Mouse (Mus musculus): Measurements from ENCODE around the gene Nrgn. TPM values are rescaled to one million over a fixed set of nuclear protein-coding genes. Genes with fewer than 3 reads are reported as not detected.
A peak's percentile ranks its signal among the peaks of the same experiment; 100 is the strongest.

Nrgn gene
- polyA plus RNA-seq, 1 experiment from 2014 or later = 2.6 TPM

- no peaks in the 10 kb centered on the region for H3K36me3 ChIP-seq
- H3K9me3 ChIP-seq = no peaks in the 10 kb centered on the region
- H3K27ac ChIP-seq = no peak overlapping the region
- WGBS = 76% methylated on average over 1 of the region's 1 CpGs
- no peak for DNase-seq (ENCODE audit: low spot score)
- peaks cover 26% of the 10 kb centered on the region for H3K4me1 ChIP-seq (replicated peaks)
- H3K4me3 ChIP-seq = no peak overlapping the region
- peaks cover 100% of the 10 kb centered on the region for H3K27me3 ChIP-seq (ENCODE audit: insufficient read depth, poor library complexity, severe bottlenecking)
These were observed 5.8 kb downstream of the Nrgn start for GRCm38 (mm10) chr9:37546889-37547288.

- no peaks in the 10 kb centered on the region for H3K9me3 ChIP-seq
- H3K27me3 ChIP-seq (ENCODE audit: insufficient read depth, poor library complexity, severe bottlenecking) = peaks cover 100% of the 10 kb centered on the region
- DNase-seq (ENCODE audit: low spot score) = no peak
- peaks cover 23% of the 10 kb centered on the region for H3K4me1 ChIP-seq (replicated peaks)
- H3K27ac ChIP-seq = no peak overlapping the region
- peak overlapping the region; percentile 30 for H3K4me3 ChIP-seq
- no peaks in the 10 kb centered on the region for H3K36me3 ChIP-seq
- 7% methylated on average over 27 of the region's 27 CpGs for WGBS
These were observed 6.8 kb downstream of the Nrgn start for GRCm38 (mm10) chr9:37545847-37546452.

GRCm38 (mm10) chr9:37545166-37545610 lies 7.5 kb downstream of the Nrgn start:
- Histone ChIP-seq H3K4me3 (peak overlapping the region; percentile 46), H3K27me3 (ENCODE audit: insufficient read depth, poor library complexity, severe bottlenecking) (peaks cover 98% of the 10 kb centered on the region), H3K27ac (no peak overlapping the region), H3K36me3 (no peaks in the 10 kb centered on the region), H3K9me3 (no peaks in the 10 kb centered on the region), H3K4me1 (replicated peaks) (peaks cover 23% of the 10 kb centered on the region)
- WGBS = 2% methylated on average over 17 of the region's 17 CpGs
- DNase-seq (ENCODE audit: low spot score) = peak; percentile 27

GRCm38 (mm10) chr9:37544447-37545165 lies 8.1 kb downstream of the Nrgn start:
- WGBS = under 1% methylated on average over 29 of the region's 29 CpGs
- H3K27me3 ChIP-seq (ENCODE audit: insufficient read depth, poor library complexity, severe bottlenecking) = peaks cover 98% of the 10 kb centered on the region
- no peaks in the 10 kb centered on the region for H3K36me3 ChIP-seq
- DNase-seq (ENCODE audit: low spot score) = peak; percentile 58
- H3K4me1 ChIP-seq (replicated peaks) = peaks cover 23% of the 10 kb centered on the region
- no peaks in the 10 kb centered on the region for H3K9me3 ChIP-seq
- H3K27ac ChIP-seq = no peak overlapping the region
- H3K4me3 ChIP-seq = peak overlapping the region; percentile 46

GRCm38 (mm10) chr9:37543869-37544440 lies 8.7 kb downstream of the Nrgn start:
- Histone ChIP-seq H3K27ac (no peak overlapping the region), H3K27me3 (ENCODE audit: insufficient read depth, poor library complexity, severe bottlenecking) (peaks cover 98% of the 10 kb centered on the region), H3K4me1 (replicated peaks) (peaks cover 28% of the 10 kb centered on the region), H3K36me3 (no peaks in the 10 kb centered on the region), H3K4me3 (peak overlapping the region; percentile 46), H3K9me3 (no peaks in the 10 kb centered on the region)
- WGBS = 23% methylated on average over 12 of the region's 12 CpGs
- DNase-seq (ENCODE audit: low spot score) = no peak

GRCm38 (mm10) chr9:37541851-37542642 lies 10.7 kb downstream of the Nrgn start:
- H3K4me3 ChIP-seq = no peak overlapping the region
- DNase-seq (ENCODE audit: low spot score) = no peak
- 75% methylated on average over 7 of the region's 7 CpGs for WGBS
- H3K27me3 ChIP-seq (ENCODE audit: insufficient read depth, poor library complexity, severe bottlenecking) = peaks cover 97% of the 10 kb centered on the region
- H3K4me1 ChIP-seq (replicated peaks) = peaks cover 31% of the 10 kb centered on the region
- no peaks in the 10 kb centered on the region for H3K36me3 ChIP-seq
- H3K27ac ChIP-seq = no peak overlapping the region
- H3K9me3 ChIP-seq = no peaks in the 10 kb centered on the region

- Histone ChIP-seq H3K4me3 (no peak overlapping the region), H3K4me1 (replicated peaks) (peaks cover 30% of the 10 kb centered on the region), H3K9me3 (no peaks in the 10 kb centered on the region), H3K27ac (no peak overlapping the region), H3K36me3 (no peaks in the 10 kb centered on the region), H3K27me3 (ENCODE audit: insufficient read depth, poor library complexity, severe bottlenecking) (peaks cover 94% of the 10 kb centered on the region)
- no peak for DNase-seq (ENCODE audit: low spot score)
- 86% methylated on average over 6 of the region's 6 CpGs for WGBS
These were observed 11.8 kb downstream of the Nrgn start for GRCm38 (mm10) chr9:37540701-37541575.

GRCm38 (mm10) chr9:37540226-37540625 lies 12.5 kb downstream of the Nrgn start:
- Histone ChIP-seq H3K36me3 (no peaks in the 10 kb centered on the region), H3K27ac (no peak overlapping the region), H3K4me1 (replicated peaks) (peaks cover 23% of the 10 kb centered on the region), H3K4me3 (no peak overlapping the region), H3K27me3 (ENCODE audit: insufficient read depth, poor library complexity, severe bottlenecking) (peaks cover 87% of the 10 kb centered on the region), H3K9me3 (no peaks in the 10 kb centered on the region)
- no peak for DNase-seq (ENCODE audit: low spot score)
- 83% methylated on average over 4 of the region's 4 CpGs for WGBS

GRCm38 (mm10) chr9:37539170-37540025 lies 13.3 kb downstream of the Nrgn start, which contains the start of gene Vsig2:
Vsig2 (plus strand) TSS chr9:37539255.
- Histone ChIP-seq H3K27ac (no peak within 1 kb of the TSS), H3K27me3 (ENCODE audit: insufficient read depth, poor library complexity, severe bottlenecking) (peaks cover 83% of the 10 kb centered on the region)
- DNase-seq (ENCODE audit: low spot score) = no peak

GRCm38 (mm10) chr9:37537658-37538250 lies 14.9 kb downstream of the Nrgn start:
- Histone ChIP-seq H3K36me3 (no peaks in the 10 kb centered on the region), H3K4me1 (replicated peaks) (peaks cover 7% of the 10 kb centered on the region; the same call in 1 of the 2 replicates), H3K27ac (no peak overlapping the region), H3K4me3 (no peak overlapping the region), H3K27me3 (ENCODE audit: insufficient read depth, poor library complexity, severe bottlenecking) (peaks cover 75% of the 10 kb centered on the region), H3K9me3 (no peaks in the 10 kb centered on the region)
- 77% methylated on average over 5 of the region's 5 CpGs for WGBS
- no peak for DNase-seq (ENCODE audit: low spot score)

More at GRCm38 (mm10) chr9:37539170-37540025, 13.3 kb downstream of the Nrgn start, which contains the start of gene Vsig2:
- no peak within 1 kb of the TSS for H3K4me3 ChIP-seq
- WGBS = 46% methylated on average over 23 of the region's 23 CpGs
- no peaks in the 10 kb centered on the region for H3K9me3 ChIP-seq
- no peaks in the 10 kb centered on the region for H3K36me3 ChIP-seq
- peaks cover 15% of the 10 kb centered on the region for H3K4me1 ChIP-seq (replicated peaks)

GRCm38 (mm10) chr9:37536851-37537250 lies 15.9 kb downstream of the Nrgn start:
- DNase-seq (ENCODE audit: low spot score) = no peak
- Histone ChIP-seq H3K27ac (no peak overlapping the region), H3K4me3 (no peak overlapping the region), H3K27me3 (ENCODE audit: insufficient read depth, poor library complexity, severe bottlenecking) (peaks cover 75% of the 10 kb centered on the region), H3K9me3 (no peaks in the 10 kb centered on the region), H3K4me1 (replicated peaks) (peaks cover 7% of the 10 kb centered on the region; the same call in 1 of the 2 replicates), H3K36me3 (no peaks in the 10 kb centered on the region)
- 75% methylated on average over 4 of the region's 4 CpGs for WGBS

All from hindbrain, embryonic 10.5 days (tissue).